Mouse (Mus musculus) layer of hippocampus, postnatal 36 days (tissue): ENCODE results near the gene Gria1. TPM values are rescaled to one million over a fixed set of nuclear protein-coding genes. Genes with fewer than 3 reads are reported as not detected.
A peak's percentile ranks its signal among the peaks of the same experiment; 100 is the strongest.

Experiments
- DNase-seq, 2 experiments: peaks; one replicate each; pipeline ENCODE4 v3.0.0; 2022
- total RNA-seq, 2 experiments: library from RNA; stranded (reverse); gene quantifications; 2 replicates each; pipeline ENCODE4 v1.2.3; 2021

The Gria1 gene
- total RNA-seq = 100 to 1,000 TPM; 709 to 721 TPM

DNA sequence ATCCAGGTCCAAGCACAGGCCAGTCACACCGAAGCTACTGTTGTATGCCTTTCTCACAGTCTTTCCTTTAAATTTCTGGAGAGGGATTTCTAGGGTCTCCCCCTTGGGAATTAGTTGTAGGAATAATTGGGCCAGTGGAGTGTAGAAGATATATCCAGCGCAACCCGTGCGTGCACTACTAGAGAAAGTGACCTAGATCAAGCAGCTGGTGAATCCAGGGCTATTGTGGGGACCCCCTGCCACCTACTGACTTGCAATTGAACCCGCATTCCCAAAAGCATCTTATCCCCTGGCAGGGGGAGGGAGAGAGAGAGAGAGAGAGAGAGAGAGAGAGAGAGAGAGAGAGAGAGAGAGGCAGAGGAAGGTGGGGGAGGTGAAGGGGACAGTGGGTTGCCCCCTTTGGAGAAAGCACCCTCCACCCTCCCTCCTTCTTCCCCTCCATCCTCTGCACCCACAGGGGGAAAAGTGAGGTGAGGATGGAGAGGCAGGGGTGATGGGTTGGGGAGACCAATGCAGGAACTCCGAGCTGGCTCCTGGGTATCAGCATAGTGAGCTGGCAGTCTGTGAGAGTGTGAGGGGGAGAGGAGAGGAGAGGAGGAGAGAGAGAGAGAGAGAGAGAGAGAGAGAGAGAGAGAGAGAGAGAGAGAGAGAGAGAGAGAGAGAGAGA, at the start of gene Gria1:
TSS of gene Gria1 (plus strand) at position 364 of the 667 bp plus-strand sequence.
- DNase-seq = peak in 1 of 2 experiments; percentile 61

DNA sequence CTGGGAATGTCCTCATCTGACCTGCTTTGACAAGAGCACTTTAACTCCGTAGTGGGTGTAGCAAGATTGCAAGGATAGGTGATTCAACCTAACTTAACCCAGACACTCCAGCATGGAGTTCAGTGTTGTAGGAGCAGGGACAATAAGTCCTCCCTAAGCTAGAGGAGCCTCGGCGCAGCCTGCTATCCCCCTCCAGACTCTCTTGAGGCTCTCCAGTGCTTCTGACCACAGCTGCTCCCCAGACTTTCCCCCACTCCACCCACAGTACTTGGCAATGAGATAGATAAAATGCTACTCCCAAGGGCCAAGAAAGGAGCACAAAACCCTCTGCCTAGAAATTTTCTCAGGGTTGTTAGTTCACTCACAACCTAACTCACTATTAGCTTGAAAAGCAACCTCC, 49.4 kb upstream of the Gria1 start:
- DNase-seq = no peak

DNA sequence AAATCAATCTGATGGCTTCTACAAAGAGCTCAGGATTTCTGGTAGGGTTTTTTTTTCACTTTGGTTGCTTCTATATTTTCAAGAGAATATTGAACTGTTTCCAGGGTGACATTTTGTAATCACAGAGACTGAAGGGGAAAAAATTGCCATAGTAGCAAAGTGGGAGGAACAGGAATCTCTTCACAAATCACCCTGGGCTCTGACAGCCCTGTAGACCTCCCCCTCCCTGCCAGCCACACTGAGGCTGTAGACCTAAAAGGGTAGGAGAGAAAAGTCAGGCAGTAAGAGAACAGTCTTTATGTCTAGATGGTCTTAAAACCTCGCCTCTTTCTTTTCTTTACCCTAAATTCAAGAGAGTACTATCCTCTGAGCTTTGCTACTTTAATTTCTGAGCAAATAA, 38.4 kb upstream of the Gria1 start:
- DNase-seq = peak in 1 of 2 experiments; percentile 17

DNA sequence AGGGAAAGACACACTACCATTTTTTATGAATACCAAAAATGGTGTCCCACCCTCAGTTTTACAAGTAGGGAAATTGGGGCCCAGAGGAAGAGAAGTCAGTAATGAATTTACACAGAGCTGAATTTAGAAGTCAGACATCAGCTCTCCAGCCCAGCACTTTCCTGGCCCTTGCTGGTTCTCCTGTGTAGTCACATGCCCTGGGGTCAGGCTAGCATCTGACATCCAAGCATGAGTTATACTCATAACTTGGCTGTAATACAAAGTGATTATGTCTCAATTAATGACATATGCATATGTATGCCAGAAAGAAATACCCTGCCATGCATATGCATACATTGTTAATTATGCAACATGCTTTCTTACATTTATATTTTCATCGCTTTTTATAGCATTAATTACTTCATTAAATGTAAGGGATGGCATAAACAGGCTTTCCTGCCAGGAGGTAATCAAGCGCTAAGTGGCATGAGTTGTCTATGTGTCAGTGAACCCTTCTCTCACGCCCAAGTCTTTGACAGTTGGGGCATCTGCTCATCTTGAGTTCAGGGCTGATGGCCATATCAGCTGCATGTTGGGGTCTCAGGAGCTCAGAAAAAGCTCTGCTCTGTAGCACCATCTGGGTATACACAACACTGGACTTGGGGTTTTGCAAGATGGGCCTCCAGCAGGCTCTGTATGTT, 26.7 kb upstream of the Gria1 start:
- no peak for DNase-seq

DNA sequence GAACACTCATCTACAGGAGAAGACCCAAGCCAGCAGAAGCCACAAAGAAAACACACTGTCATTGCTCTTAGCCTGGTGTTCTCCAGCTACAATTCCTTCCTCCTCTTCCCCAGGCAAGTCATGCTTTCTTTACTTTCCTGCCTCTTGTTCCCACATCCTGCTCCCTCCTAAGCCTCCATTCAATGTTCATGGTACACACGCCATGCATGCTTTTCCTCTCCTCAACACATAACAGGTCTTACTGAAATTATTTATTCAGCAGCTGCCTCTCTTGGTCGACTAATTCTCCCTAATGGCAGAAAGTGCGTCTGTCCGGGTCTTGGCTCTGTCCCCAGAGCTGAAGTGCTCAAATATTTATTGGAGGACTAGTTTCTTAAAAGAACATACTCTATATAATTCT, 25.7 kb upstream of the Gria1 start:
- DNase-seq = no peak

DNA sequence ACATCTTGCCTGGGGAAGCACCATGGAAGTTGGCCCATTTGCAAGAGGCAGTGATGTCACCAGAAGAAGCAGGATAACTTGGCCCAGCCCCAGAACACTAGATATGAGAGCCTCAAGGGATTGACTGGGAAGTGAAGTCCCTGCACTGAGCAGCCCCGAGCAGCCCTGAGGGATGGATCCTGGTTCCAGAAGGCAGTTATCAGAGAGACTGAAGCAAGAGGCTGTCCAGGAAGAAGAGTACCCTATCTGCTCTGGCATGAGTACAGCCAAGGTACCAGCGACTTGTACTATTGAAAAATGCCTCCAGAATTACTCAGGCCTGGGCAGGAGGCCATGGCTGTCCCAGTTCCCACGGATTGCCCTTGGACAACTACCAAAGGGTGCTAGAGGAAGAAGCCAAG, 11.6 kb upstream of the Gria1 start:
- DNase-seq = no peak

DNA sequence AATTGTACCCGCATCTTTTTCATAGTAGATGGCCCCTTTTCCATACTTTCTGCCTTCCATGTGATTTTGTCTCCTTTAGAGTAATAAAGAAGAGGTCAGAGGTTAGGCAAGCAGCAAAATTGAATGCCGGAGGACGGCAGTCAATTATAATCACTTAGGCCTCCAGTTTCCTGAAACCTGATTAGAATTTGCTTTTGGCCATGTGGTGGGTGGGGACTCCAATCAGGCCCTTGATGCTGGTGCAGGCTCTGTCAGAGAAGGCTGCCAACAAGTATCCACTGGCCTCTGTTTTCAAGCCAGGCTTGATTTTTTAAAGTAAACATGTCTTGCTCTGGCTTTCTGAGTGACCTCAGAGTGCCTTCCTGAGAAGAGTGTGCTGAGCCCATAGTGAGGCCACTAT, 6.6 kb upstream of the Gria1 start:
- no peak for DNase-seq

DNA sequence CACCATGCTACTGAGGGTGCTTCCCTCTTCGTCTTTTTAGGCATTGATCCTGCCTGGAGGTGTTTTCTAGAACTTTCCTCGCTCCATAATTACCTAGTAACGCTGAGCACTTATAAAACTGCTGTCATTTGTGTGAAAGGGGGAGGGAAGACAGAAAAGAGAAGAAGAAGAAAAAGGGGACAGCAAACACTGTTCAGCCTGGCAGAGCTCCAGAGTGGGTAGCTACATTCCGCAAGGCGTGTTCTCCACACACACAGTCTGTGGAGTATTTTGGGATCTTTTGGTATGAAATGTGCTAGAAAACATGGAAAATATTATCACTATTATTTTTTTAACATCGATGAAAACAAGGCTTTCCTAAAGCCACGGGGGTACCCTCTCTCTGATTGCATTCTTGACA, 5.8 kb upstream of the Gria1 start:
- no peak for DNase-seq

DNA sequence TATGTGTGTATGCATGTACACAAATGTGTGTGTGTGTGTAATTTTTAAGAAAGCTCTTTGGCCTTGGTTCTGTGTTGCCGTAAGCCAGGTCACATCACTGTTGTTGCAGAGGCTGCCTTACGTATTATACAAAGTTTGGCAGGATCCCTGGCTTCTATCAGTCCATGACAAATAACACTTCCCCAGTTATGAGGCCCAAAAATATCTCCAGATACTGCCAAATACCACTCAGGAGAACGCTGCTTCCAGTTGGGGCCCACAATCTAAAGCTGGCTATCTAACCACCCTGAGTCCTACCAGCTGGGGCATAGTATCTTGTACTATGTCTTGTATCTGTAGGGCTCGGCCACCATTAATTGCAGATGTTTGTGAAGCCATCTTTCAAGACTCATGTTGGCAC, 3.4 kb upstream of the Gria1 start:
- DNase-seq = no peak

DNA sequence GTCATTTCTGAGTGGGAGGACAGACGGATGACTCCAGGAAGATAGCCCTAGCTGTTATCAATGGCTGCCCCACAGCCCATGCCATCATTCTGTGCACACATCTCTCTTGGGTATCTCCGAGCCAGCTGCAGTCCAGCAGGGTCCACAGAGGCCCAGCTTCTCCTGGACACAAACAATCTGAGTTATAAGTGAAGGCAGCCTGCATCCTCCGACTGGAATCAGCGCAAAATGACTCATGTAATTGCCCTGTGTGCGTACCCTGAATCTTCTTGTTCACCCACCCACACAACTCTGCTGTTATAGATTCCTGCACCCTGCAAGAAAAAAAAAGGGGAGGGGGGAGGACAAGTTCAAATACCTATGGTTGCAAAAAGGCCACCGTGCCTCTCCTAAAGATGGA, 576 bp upstream of the Gria1 start:
- no peak for DNase-seq

DNA sequence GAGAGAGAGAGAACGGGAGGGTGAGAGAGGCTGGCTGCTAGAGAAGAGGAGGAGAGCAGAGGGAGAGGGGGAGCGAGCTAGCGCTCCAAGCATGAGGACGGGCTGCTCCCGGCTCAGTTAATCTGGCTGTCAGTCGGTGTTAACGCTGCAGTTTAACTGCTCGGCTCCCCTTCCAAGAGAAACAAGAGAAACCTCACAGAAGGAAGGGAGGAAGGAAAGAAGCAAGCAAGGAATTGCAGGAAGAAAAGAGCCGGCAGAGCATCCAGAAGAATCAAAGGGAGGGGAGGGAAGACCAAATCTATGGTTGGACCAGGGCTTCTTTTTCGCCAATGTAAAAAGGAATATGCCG, 478 bp downstream of the Gria1 start:
- peak; percentile 70 to 77 for DNase-seq

DNA sequence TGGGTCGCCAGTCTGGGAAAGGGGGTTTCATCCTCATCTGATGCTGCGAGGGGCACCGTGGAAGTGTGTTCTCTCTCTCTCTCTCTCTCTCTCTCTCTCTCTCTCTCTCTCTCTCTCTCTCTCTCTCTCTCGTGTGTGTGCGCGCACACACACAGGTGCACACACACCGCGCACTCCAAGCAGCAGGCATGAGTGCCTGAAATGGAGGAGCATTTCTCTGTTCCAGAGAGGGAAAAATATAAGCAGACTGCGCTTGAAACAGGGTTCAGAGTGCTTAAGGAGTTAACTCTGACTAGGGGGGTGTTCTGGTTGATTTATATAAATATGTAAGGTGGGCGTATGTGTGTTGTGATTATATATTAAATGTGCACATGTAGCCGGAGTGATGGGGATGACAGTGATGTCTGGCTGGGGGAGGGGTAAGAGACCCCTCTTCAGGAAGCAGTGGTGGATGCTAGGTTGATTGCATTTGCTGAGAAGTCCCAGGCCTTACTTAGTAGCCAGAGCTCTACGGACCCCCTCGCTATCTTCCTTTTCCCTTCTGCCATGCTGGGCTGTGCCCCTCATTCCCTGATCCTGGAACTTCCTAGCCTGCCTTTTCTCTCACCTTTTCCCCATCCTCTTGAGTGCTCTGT, 1.2 kb downstream of the Gria1 start:
- no peak for DNase-seq

DNA sequence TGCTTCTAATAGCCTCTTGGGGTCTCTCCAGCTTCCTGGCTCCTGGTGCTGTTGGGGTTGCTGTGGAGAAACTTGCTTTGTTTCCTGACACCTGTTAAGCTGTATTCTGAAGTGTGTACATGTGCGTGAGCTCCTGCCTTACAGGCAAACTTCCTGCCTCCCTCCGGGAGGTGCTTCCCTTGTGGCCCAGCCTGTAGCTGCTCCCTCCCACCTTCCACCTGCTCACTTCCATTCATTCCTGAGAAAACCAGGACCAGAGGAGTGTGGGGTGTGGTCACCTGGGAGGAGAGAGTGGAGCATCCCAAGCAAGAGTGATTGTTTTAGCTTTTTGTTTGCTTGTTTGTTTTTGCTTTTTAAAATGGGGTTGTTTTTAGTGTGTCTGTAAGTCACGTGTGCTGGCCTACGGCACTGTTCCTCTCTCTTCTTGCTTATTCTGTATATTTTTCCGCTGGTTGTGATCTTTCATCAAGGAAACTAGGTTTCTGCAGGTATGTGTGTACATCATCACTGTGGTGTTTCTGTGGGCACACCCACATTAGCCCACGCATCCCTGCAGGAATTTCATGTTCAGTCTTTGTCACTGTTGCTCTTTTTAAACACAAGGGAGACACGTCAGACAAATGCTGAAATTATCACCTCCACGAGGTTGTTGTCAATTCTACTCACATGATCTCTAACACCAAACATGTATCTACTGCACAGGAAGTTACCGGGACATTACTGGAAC, 2.4 kb downstream of the Gria1 start:
- no peak for DNase-seq

DNA sequence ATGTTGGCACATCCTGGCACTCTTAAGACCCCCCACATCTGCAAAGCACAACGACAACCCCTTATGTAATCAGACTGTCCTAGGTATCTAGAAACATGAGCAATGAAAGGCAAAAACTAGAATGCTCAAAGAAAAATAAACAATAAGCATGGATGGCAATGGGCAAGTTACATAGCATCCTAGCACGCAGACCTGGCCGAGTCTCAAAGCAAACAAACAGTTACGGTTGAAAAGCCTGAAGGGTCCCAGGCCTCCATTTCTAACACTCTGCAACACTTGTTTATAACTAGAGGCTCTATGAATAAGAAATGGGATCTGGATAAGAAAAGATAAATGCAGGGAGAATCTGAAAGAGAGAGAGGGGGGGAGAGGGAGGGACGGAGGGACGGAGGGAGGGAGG, 3.2 kb downstream of the Gria1 start:
- DNase-seq = no peak

DNA sequence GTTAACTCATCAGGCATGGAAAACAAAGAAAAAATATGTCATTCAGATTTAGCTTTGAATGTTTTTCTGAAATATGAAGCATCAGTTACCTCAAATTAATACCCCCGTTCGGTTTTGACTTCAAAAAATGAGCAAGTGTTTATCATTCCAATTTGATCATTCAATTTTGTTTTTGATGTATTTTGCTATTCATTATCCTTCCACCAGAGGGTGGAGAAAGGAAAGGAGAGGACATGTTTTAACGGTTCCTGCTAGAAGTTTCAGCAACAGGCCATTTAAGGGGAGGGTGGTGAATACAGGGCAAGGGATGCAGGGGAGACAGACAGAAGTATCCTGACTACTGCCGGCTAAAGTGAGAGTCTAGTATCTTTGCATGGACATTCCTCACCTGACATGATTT, 7.3 kb downstream of the Gria1 start:
- no peak for DNase-seq

DNA sequence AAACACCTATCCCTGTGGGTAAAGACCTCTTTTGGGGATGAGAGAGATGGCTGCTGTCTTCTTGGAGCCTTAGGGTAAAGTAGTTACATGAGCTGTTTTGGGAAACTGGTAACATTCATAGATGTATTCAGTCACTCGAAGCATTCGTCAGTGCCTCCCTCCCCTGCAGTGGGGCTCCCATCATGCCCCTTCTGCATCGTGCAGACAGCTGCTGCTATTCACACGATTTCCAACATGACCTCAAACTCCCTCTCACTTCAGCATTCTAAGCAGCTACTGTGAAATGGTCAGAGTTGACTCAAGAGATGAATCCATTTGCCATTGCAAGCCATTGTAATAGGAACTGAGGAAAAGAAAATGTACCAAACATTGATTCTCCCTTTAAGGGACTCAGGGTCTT, 11.2 kb downstream of the Gria1 start:
- DNase-seq = no peak

DNA sequence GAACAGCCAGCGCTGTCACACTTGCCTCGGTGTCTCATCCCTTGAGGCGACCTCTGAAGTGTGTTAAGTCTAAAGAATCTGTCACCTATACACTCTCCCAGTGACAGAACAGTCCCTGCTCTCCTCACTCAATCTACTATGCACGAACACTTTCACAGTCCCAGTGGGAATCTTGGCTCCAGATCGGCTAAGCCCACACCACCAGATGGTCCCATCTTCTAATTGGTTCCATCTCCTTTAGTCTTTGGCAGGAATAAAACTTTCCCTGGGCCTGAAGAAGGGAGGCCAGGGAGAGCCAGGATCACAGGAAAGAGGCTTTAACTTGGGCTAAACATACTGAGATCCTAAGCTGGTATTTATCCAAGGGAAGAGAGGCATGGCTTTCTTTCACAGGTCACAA, 19.3 kb downstream of the Gria1 start:
- DNase-seq = peak; percentile 59 to 60

DNA sequence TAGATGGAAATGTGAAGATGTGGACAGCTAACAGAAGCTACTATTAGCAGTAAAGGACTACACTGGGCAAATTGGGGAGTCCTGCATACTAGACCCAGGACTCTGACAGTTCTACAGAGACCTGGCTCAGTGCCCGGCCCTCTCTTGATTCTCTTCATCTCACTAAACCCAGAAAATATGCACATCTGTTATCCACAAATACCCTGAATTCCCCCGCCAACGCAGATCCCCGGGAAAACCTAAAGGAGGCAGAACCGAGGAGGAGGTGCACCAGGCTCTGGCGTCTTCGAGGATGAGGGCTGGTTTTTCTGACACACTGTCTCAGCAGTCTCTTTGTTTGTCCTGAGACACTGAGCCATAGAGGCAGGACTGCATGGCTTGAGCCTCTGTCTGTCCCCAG, 27.6 kb downstream of the Gria1 start:
- DNase-seq = peak; percentile 65

DNA sequence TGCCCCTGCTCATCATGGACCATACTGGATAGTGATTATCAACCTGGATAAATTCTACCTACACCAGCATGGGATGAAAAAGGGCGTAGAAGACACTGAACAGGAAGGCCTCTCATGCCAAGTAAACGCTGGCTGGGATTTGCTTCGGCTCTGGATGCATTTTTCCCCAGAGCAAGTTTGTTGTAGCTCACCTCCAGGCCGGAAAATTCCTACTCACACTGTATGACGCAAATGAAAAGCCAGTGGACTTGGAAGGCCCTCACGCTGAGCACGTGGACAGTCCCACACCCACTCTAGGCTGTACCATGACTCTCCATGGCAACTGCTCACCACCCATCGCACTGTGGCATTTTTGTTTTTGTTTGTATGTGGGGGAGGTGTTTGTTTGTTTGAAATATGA, 28.1 kb downstream of the Gria1 start:
- no peak for DNase-seq

DNA sequence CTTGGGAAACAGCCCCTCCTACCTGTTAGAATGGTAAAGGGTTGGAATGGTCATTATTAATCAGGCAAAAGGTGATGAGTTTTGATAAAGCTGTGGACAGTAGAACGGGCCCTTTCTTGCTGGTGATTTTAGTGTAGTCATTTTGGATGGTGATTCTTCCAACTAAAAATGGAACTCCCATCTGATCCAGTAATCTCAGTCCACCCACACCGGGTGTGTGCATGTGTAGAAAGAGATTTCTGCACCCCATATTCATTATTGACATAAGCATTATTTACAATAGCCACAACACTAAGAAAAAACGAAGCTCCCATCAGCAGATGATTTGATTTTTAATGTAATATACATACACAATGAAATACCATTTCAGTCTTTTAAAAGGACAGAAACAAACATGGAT, 30.9 kb downstream of the Gria1 start:
- no peak for DNase-seq

DNA sequence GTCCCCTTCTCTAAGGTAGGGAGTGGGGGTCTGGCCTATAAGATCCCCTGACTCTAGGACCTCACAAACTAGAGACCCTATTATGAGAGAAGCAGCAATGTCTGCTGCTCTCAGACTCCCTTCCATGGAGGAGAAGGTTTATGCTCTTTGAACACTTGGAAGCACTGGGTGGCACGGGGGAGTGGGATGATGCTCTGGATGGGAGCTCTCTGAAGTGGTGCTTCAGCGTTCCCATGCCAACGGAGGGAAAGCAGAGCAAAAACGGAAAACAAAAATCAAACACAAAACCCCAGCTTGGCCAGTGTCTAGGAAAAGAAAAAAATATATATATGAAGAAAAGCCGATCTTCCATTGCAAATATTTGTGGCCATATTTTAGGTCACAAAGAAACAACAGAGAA, 33.0 kb downstream of the Gria1 start:
- DNase-seq = no peak

DNA sequence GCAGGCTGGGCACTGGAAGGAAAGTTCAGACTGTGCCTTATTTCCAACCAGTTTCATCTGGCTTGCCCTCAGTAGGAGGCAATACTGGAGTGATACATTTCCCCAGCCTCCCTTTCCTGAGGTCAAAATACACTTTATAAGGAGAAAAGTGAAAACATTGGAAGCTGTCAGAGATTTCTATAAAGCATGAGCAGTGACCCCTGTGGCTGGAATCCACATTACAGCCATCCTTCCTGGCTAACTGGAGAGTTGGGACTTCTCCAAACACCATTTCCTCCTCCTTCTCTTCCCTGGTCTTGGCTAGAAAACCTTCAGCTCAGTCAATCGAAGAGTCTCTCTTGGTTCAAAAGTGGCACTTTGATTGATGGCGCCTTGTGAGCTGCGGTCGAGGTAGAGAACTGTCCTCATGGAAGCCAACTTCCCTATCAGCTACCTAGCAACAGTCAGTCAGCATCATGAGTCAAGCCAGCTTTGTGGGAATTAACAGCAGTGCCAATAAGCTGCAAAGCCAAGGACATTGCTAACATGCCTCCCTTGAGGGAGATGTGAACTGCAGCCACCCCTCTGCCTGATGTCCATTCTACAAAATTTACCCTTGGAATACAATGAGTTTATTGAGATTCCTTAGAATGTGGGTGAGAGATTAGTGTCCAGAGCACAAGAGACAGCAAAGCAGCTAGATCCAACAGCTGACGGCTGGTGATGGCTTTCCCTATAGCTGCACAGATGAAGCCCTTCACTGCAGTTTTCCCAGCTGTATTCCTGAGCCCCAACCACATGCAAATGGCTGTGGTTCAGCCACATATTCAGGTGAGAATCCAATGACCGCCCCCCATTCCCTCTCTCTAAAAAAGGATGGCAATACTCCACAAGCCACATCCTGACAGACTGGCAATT, 40.7 kb downstream of the Gria1 start:
- DNase-seq = no peak
